Mouse (Mus musculus) heart, embryonic 11.5 days (tissue): ENCODE measurements around the gene Ppm1e. TPM values are rescaled to one million over a fixed set of nuclear protein-coding genes. Genes with fewer than 3 reads are reported as not detected.

Experiments
- ATAC-seq: fragments of 200-750 bp; cut with Nextera tagmentation; replicated peaks from 2 replicates; pipeline ENCODE4 v1.8.0; 2017; ENCODE audit warnings: moderate library complexity; ENCODE audit not compliant: insufficient number of reproducible peaks, low FRiP score, low TSS enrichment
- H3K27ac ChIP-seq: fragments of 300-500 bp; sonication (generic); 2 replicates; pipeline ENCODE4 v1.5.1; 2014; ENCODE audit warnings: mild to moderate bottlenecking, low read depth, low read length
- H3K27me3 ChIP-seq: fragments of 300-500 bp; sonication (generic); 2 replicates; pipeline ENCODE4 v1.6.1; 2014; ENCODE audit warnings: mild to moderate bottlenecking, low read length, mixed read lengths; ENCODE audit not compliant: control insufficient read depth, insufficient read depth
- H3K36me3 ChIP-seq: fragments of 300-500 bp; sonication (generic); 2 replicates; pipeline ENCODE4 v1.6.1; 2014; ENCODE audit warnings: mild to moderate bottlenecking, low read length, moderate library complexity, mixed read lengths; ENCODE audit not compliant: control insufficient read depth, insufficient read depth
- H3K4me1 ChIP-seq: fragments of 300-500 bp; sonication (generic); 2 replicates; pipeline ENCODE4 v1.6.1; 2014; ENCODE audit warnings: low read length; ENCODE audit not compliant: control insufficient read depth, insufficient read depth
- H3K4me2 ChIP-seq: fragments of 300-500 bp; sonication (generic); 2 replicates; pipeline ENCODE4 v1.6.1; 2014; ENCODE audit warnings: mild to moderate bottlenecking, moderate library complexity
- H3K4me3 ChIP-seq: fragments of 300-500 bp; sonication (generic); 2 replicates; pipeline ENCODE4 v1.5.1; 2014; ENCODE audit warnings: low read depth, low read length
- H3K9ac ChIP-seq: fragments of 300-500 bp; sonication (generic); 2 replicates; pipeline ENCODE4 v1.6.1; 2014; ENCODE audit warnings: mild to moderate bottlenecking, low read depth, low read length, moderate library complexity
- H3K9me3 ChIP-seq: fragments of 300-500 bp; sonication (generic); replicated peaks from 2 replicates; pipeline ENCODE4 v1.6.1; 2016; ENCODE audit warnings: low read length; ENCODE audit not compliant: control insufficient read depth
- WGBS: fragments of 180-500 bp; shearing (Covaris S2); extraction: QIAGEN DNeasy Blood & Tissue Kit; methylation state at CpG from one replicate; pipeline ENCODE4 v1.1.7; 2014; ENCODE audit not compliant: insufficient replicate concordance; 5-methylcytosine and 5-hydroxymethylcytosine counted together
- polyA plus RNA-seq: library from polyadenylated mRNA; unstranded; fragments of >200 nt; fragmentation: Nextera tagmentation; extraction: Ambion mirVana; gene quantifications from 2 replicates; pipeline ENCODE4 v1.2.1, GENCODE M21; 2014

The Ppm1e gene
- polyA plus RNA-seq, 1 experiment from 2014 or later: 3.8 TPM

GRCm38 (mm10) chr11:87212313-87212712 lies 146.5 kb downstream of the Ppm1e start:
- H3K27ac ChIP-seq: no peak overlapping the region
- 64% methylated on average over 5 of the region's 5 CpGs for WGBS
- H3K27me3 ChIP-seq: no peaks in the 10 kb centered on the region
- H3K9me3 ChIP-seq: no peaks in the 10 kb centered on the region
- no peak for ATAC-seq
- no peak overlapping the region for H3K9ac ChIP-seq
- H3K4me2 ChIP-seq: no peak overlapping the region
- H3K4me3 ChIP-seq: no peak overlapping the region
- H3K4me1 ChIP-seq: no peaks in the 10 kb centered on the region
- H3K36me3 ChIP-seq: no peaks in the 10 kb centered on the region

Other genes with a start within 250 kb of the Ppm1e start
- gene Ska2, start 249.8 kb downstream of the Ppm1e start, polyA plus RNA-seq: 74.8 and 81.0 TPM in 2 replicates
- 23.2 and 24.5 TPM in 2 replicates for gene Trim37, start 231.9 kb downstream of the Ppm1e start, polyA plus RNA-seq
- 11.6 and 11.9 TPM in 2 replicates for gene Rad51c, start 45.9 kb upstream of the Ppm1e start, polyA plus RNA-seq
- 0.30 and 0.96 TPM in 2 replicates for gene Tex14, start 46.0 kb upstream of the Ppm1e start, polyA plus RNA-seq
- not detected in 2 replicates for gene Gm11492, start 207.6 kb upstream of the Ppm1e start, polyA plus RNA-seq
- 11.7 and 13.3 TPM in 2 replicates for gene Sept4, start 209.9 kb upstream of the Ppm1e start, polyA plus RNA-seq
- 23.4 and 28.1 TPM in 2 replicates for gene Mtmr4, start 233.1 kb upstream of the Ppm1e start, polyA plus RNA-seq